Mouse (Mus musculus): ENCODE measurements at regions not wholly inside any gene's neighbourhood (a gene's known extent, or its start where the extent isn't known, plus 50 kb on each side); places are given as distances from the start of the nearest gene placed in this dataset.
A peak's percentile ranks its signal among the peaks of the same experiment; 100 is the strongest.

DNA sequence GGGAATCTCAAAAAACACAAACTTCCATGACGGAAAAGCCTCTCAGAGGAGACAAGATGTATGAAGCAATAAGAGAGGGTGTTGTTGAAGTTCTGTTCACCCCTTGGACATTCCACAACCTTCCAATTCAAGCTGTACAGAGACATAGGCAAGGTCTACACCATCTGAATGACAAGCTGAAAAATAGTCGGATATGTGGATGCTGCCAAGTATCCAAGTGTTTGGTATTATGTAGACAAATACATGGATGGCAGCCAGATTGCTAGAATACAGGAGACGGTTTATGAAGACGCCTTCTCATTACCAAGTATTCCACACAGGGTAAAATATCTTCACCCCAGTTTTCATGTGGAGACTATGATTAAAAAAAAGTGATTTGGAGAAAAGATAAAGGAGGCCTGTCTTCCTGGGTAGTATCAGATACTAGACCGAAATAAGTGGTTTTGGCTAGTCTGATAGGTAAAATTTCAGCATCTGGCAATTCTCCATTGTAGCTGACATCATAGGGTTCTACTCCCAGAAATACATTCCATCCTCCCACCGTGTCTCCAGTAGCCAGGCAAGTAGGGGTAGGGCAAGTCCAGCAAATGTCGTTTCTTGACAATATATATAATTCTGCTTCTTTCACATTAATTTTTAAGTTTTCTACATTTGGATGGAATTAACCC is 583.6 kb downstream of the Efna5 start:
- ATAC-seq (replicated peaks; ENCODE audit: low read depth, poor library complexity, severe bottlenecking) = no peak

GRCm38 (mm10) chr17:62295412-62295811 is 585.7 kb downstream of the Efna5 start:
- ATAC-seq (replicated peaks; ENCODE audit: low read depth, poor library complexity, severe bottlenecking) = no peak

GRCm38 (mm10) chr17:62292703-62293102 is 588.4 kb downstream of the Efna5 start:
- peak; percentile 60 for ATAC-seq (replicated peaks; ENCODE audit: low read depth, poor library complexity, severe bottlenecking)

DNA sequence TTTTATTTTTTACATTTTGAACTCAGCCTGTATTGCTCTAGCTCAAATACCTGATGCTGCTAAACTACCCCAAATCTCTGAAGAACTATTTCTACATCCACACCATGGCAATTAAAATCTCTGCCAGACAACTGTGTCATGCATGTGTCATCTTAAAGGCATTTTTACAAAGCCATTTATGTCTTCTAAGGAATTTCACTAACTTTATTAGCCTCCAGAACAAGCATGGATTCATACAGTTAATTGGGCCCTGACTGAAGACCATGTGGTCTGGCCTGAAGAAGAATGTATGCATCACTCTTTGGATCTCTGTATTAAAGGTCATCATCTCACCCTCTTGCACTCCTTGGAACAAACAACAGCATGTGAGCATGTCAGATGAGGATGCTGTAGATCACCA is 593.5 kb downstream of the Efna5 start:
- ATAC-seq (replicated peaks; ENCODE audit: low read depth, poor library complexity, severe bottlenecking) = no peak

- peak; percentile 68; the same call in 1 of the 2 replicates for ATAC-seq (replicated peaks; ENCODE audit: low read depth, poor library complexity, severe bottlenecking)
Observed at GRCm38 (mm10) chr17:62287127-62287526, 594.0 kb downstream of the Efna5 start.

DNA sequence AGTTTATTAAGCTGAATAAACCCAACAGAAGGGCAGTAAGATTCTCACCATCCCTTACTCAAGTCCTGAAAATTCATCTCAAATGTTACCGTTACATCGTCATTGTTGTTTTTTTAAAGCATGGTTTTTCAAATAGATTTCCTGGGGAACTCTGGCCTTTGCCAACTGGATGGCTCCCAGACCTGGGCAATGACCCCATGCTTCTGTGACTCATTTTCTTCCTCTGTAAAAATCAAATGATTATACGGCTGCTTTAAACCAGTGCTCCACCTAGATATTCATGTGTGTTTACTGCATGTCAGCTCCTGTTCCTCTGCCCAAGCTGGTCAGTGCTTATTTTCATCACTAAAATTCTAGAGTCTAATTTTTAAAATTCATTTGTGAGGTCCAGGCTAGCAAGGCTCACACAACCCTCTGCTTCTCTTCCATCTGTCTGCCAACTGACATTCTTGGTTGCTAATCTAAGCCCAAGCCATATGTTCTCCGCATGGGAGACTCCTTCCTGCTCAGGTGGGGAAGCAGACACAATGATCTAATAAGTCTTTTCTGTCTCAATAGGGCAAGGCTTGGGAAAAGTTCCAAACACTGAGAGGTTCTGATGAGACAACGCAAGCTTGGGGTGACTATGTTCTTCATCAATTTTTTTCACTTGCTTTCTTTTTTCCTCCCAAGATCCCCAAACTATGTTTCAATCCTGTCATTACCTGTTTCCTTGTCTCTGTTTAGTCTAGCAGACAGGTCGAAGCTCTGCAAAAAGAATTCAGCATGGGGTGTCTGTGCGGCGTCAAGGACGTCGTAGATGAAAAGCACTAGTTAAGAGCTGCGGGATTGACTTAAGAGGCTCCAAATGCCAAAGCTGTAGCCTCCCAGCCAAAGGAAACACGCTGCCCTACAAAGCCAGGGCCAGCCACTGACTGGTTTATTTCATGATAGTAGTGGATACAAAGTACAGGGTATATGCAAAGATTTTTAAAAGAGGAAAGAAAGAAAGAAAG is 594.7 kb downstream of the Efna5 start:
- ATAC-seq (replicated peaks; ENCODE audit: low read depth, poor library complexity, severe bottlenecking) = no peak

- ATAC-seq (replicated peaks; ENCODE audit: low read depth, poor library complexity, severe bottlenecking) = no peak
Observed at GRCm38 (mm10) chr17:62280201-62280600, 600.9 kb downstream of the Efna5 start.

DNA sequence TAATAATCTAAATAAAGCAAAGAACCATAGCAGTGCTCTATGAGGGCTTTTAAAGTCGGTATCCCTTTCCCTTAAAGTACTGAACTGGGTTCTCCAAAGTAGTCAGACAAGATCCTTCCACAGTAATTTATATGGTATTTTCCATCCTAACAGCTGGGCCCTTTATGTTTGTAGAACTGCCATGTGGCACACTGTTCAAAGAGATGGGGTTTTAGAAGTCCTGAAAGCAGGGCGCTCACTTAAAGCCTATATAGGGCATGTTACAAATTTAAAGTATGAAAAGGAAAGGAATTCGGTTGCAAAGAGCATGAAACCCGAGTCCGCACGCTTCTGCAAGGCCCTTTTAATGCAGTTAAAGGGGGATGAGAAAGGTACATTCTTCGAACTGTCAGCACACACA is 609.7 kb downstream of the Efna5 start:
- ATAC-seq (replicated peaks; ENCODE audit: low read depth, poor library complexity, severe bottlenecking) = no peak

GRCm38 (mm10) chr17:62269279-62269678 is 611.8 kb downstream of the Efna5 start:
- ATAC-seq (replicated peaks; ENCODE audit: low read depth, poor library complexity, severe bottlenecking) = no peak

- no peak for ATAC-seq (replicated peaks; ENCODE audit: low read depth, poor library complexity, severe bottlenecking)
Observed at GRCm38 (mm10) chr17:62253448-62253847, 627.7 kb downstream of the Efna5 start.

- no peak for ATAC-seq (replicated peaks; ENCODE audit: low read depth, poor library complexity, severe bottlenecking)
Observed at GRCm38 (mm10) chr17:62248011-62248410, 633.1 kb downstream of the Efna5 start.

DNA sequence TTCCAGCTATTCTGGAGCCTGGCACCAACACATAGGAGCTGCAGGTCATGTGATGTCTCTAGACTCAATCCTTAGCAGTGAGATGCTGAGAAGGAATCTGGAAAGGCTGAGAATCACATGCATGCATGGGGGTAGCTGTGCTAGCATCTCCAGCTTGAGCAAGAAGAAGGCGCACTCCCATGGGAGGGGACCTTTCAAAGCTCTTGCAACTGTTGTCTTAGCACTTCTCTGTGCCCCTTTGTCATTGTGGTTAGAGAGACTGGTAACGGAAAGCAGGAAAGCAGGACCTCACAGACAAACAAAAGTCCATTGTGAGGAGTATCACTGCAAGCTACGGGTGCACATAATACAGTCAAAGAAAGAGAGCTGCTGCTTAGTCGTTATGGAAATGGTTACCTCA is 634.5 kb downstream of the Efna5 start:
- peak; percentile 58; the same call in 1 of the 2 replicates for ATAC-seq (replicated peaks; ENCODE audit: low read depth, poor library complexity, severe bottlenecking)

DNA sequence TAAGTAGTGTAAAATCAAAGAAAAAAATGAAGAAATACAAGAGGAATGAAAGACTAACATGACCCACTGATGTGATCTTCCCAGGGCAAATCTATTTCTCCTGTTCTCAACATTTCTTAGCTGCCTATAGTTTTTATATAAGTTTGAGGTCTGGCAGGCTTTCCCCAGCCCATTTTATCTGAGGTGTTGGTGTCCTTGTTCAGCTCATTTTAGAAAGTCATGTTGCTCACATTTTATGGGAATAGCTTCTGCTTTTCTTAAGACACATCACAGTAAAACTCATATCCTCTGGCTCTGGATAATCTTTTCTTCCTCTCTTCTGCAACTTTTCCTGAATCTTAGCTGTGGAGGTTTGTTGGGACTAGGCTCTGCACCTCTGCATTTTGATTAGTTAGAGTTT is 650.2 kb downstream of the Efna5 start:
- no peak for ATAC-seq (replicated peaks; ENCODE audit: low read depth, poor library complexity, severe bottlenecking)

- ATAC-seq (replicated peaks; ENCODE audit: low read depth, poor library complexity, severe bottlenecking) = no peak
Observed at GRCm38 (mm10) chr17:62210441-62211025, 670.6 kb downstream of the Efna5 start.

- no peak for ATAC-seq (replicated peaks; ENCODE audit: low read depth, poor library complexity, severe bottlenecking)
Observed at GRCm38 (mm10) chr17:62202658-62203057, 678.5 kb downstream of the Efna5 start.

- ATAC-seq (replicated peaks; ENCODE audit: low read depth, poor library complexity, severe bottlenecking) = no peak
Observed at GRCm38 (mm10) chr17:62200491-62200890, 680.6 kb downstream of the Efna5 start.

DNA sequence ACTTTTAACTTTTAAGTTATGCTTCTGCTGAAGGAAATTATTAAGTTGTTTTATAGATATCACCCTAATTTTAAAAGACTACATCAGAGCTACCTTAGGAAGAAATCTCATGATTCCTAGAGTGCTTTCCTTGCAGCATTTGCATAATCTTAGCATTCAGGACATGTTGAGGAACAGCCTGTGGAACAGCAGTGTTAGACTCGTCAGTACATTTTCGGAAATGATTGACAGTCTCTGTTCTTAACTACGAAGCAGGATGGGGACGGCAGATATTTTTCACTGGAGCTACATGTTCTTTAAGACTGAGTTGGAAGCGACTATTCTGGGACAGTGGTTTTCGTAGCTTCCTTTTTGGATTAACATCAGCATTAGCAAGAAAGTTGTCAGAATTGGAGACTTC is 681.6 kb downstream of the Efna5 start:
- ATAC-seq (replicated peaks; ENCODE audit: low read depth, poor library complexity, severe bottlenecking) = no peak

GRCm38 (mm10) chr17:62178612-62179210 is 702.4 kb downstream of the Efna5 start:
- no peak for ATAC-seq (replicated peaks; ENCODE audit: low read depth, poor library complexity, severe bottlenecking)

DNA sequence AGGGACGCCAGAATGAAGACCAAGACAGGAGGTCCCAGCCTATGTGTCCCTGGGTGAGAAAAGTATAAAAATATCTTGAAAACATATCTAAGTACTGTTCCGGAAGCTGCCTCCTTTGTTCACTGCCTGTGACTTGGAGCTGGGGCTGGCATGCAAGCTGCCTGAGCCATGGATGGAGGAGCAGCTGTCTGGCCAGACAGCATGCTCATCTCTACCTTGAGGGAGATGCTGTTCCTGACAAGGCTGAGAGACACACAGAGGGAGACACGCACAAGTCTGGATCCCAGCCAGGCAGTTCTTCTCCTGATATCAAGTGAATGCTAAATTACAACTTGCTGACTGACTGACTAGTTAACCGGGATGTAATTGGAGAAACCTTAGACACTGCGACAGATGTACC is 704.8 kb downstream of the Efna5 start:
- no peak for ATAC-seq (replicated peaks; ENCODE audit: low read depth, poor library complexity, severe bottlenecking)

GRCm38 (mm10) chr17:62172305-62172704 is 708.8 kb downstream of the Efna5 start:
- ATAC-seq (replicated peaks; ENCODE audit: low read depth, poor library complexity, severe bottlenecking) = no peak

Measured in common myeloid progenitor, adult 5-6 weeks (primary cell).